Mouse (Mus musculus): ENCODE data around the gene B3gnt4. TPM values are rescaled to one million over a fixed set of nuclear protein-coding genes. Genes with fewer than 3 reads are reported as not detected.

Gene B3gnt4
- polyA plus RNA-seq (2015; fragmentation: Nextera tagmentation; extraction: Ambion mirVana) = 0.20 TPM in 1 of 2 replicates, not detected in the other

DNA sequence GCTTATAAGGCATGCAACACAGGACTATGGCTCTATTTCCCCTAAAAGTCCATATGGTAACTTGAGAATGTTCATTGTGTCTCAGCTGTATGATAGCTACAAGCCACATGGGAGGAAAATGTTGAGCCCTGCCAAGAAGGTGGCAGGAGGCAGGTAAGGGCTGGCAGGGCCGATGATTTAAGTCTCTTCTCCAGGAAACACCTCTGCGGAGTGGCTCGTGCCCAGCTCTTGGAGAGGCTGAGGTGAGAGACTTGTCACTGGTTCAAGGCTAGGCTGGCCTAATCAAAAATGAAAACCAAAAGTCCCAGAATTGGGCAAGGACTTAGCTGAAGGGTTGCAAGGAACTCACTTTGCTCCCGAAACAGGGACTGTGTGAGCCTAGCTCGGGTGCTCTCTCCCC, at the start of gene B3gnt4:
Gene B3gnt4 (plus strand): TSS at position 301 of the 400 bp plus-strand sequence.
- no peak for ATAC-seq
- no peaks in the 10 kb centered on the region; the same call in 1 of the 2 replicates for H3K36me3 ChIP-seq (ENCODE audit: control insufficient read depth, insufficient read depth)

DNA sequence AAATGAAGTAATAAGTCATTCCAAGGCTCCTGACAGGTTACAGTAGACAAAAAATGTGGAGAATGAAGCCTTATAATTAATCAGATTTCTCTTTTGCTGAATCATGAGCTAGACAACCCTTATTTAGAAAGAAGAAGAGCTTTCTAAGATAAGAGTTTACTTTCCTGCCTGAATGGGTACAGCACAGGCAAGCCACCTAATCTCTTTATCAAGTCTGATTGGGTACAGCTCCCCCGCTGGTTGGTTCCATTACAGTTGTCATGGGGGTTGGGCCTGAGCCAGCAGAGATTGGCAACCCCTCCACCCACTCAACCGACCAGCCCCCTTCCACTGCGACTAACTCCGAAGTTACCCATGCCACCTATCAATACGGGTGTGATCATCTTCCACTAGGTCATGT, 48.8 kb upstream of the B3gnt4 start:
- no peak for ATAC-seq
- WGBS = 46% methylated on average over 5 of the region's 5 CpGs
- H3K9me3 ChIP-seq (ENCODE audit: control insufficient read depth) = no peaks in the 10 kb centered on the region
- H3K9ac ChIP-seq (ENCODE audit: low read depth, low read length) = no peak overlapping the region
- no peaks in the 10 kb centered on the region for H3K4me1 ChIP-seq (replicated peaks; ENCODE audit: control insufficient read depth, insufficient read depth, low read length)
- H3K36me3 ChIP-seq (ENCODE audit: control insufficient read depth, insufficient read depth) = 0 out of 2 replicates have a peak, but pooled peaks cover 8% of the 10 kb centered on the region
- no peak for TF ChIP-seq CTCF (IDR thresholded peaks at IDR 0.05; ENCODE audit: low read depth)
- H3K27me3 ChIP-seq (replicated peaks; ENCODE audit: control insufficient read depth, insufficient read depth, low read length) = no peaks in the 10 kb centered on the region
- no peak overlapping the region for H3K4me3 ChIP-seq (ENCODE audit: low read depth, low read length)
- no peak overlapping the region for H3K4me2 ChIP-seq (replicated peaks; ENCODE audit: low read depth)
- no peak overlapping the region for H3K27ac ChIP-seq (ENCODE audit: low read depth, low read length)

More for the DNA sequence above, at the start of gene B3gnt4:
- Histone ChIP-seq H3K4me3 (ENCODE audit: low read depth, low read length) (no peak within 1 kb of the TSS), H3K9ac (ENCODE audit: low read depth, low read length) (no peak within 1 kb of the TSS), H3K27me3 (replicated peaks; ENCODE audit: control insufficient read depth, insufficient read depth, low read length) (peaks cover 19% of the 10 kb centered on the region; the same call in 1 of the 2 replicates), H3K4me1 (replicated peaks; ENCODE audit: control insufficient read depth, insufficient read depth, low read length) (0 out of 2 replicates have a peak, but pooled peaks cover 4% of the 10 kb centered on the region), H3K27ac (ENCODE audit: low read depth, low read length) (no peak within 1 kb of the TSS), H3K4me2 (replicated peaks; ENCODE audit: low read depth) (no peak within 1 kb of the TSS), H3K9me3 (ENCODE audit: control insufficient read depth) (no peaks in the 10 kb centered on the region)
- WGBS = 92% methylated on average over 5 of the region's 5 CpGs
- TF ChIP-seq CTCF (IDR thresholded peaks at IDR 0.05; ENCODE audit: low read depth) = no peak

DNA sequence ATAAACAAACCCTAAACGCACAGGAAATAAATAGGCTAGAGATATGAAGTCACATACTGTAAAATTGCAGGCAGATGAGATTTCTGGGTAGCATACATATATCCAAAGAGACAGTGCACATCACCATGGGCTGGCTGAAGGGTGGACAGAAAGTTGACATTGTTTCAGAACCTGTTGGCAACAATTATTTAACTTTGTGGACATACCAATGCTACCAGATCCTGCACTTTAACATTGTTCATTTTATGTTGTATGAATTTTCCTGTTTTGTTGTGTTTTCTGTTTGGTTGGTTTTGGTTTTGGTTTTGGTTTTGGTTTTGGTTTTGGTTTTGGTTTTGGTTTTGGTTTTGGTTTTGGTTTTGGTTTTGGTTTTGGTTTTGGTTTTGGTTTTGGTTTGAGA, 45.6 kb upstream of the B3gnt4 start:
- no peak overlapping the region for H3K4me2 ChIP-seq (replicated peaks; ENCODE audit: low read depth)
- H3K4me3 ChIP-seq (ENCODE audit: low read depth, low read length) = no peak overlapping the region
- no peaks in the 10 kb centered on the region for H3K4me1 ChIP-seq (replicated peaks; ENCODE audit: control insufficient read depth, insufficient read depth, low read length)
- no peaks in the 10 kb centered on the region for H3K36me3 ChIP-seq (ENCODE audit: control insufficient read depth, insufficient read depth)
- H3K9me3 ChIP-seq (ENCODE audit: control insufficient read depth) = no peaks in the 10 kb centered on the region
- WGBS = 94% methylated on average over 1 of the region's 1 CpGs
- H3K9ac ChIP-seq (ENCODE audit: low read depth, low read length) = no peak overlapping the region
- no peak overlapping the region for H3K27ac ChIP-seq (ENCODE audit: low read depth, low read length)
- ATAC-seq = no peak
- no peaks in the 10 kb centered on the region for H3K27me3 ChIP-seq (replicated peaks; ENCODE audit: control insufficient read depth, insufficient read depth, low read length)
- no peak for TF ChIP-seq CTCF (IDR thresholded peaks at IDR 0.05; ENCODE audit: low read depth)

GRCm38 (mm10) chr5:123470784-123471400, 39.4 kb upstream of the B3gnt4 start:
- 16% methylated on average over 10 of the region's 10 CpGs for WGBS
- H3K9ac ChIP-seq (ENCODE audit: low read depth, low read length) = no peak overlapping the region
- TF ChIP-seq CTCF (IDR thresholded peaks at IDR 0.05; ENCODE audit: low read depth) = no peak
- H3K4me1 ChIP-seq (replicated peaks; ENCODE audit: control insufficient read depth, insufficient read depth, low read length) = no peaks in the 10 kb centered on the region
- no peaks in the 10 kb centered on the region for H3K36me3 ChIP-seq (ENCODE audit: control insufficient read depth, insufficient read depth)
- H3K4me3 ChIP-seq (ENCODE audit: low read depth, low read length) = no peak overlapping the region
- H3K27me3 ChIP-seq (replicated peaks; ENCODE audit: control insufficient read depth, insufficient read depth, low read length) = no peaks in the 10 kb centered on the region
- no peak for ATAC-seq
- H3K9me3 ChIP-seq (ENCODE audit: control insufficient read depth) = no peaks in the 10 kb centered on the region
- H3K27ac ChIP-seq (ENCODE audit: low read depth, low read length) = no peak overlapping the region
- H3K4me2 ChIP-seq (replicated peaks; ENCODE audit: low read depth) = peak overlapping the region; percentile 49

DNA sequence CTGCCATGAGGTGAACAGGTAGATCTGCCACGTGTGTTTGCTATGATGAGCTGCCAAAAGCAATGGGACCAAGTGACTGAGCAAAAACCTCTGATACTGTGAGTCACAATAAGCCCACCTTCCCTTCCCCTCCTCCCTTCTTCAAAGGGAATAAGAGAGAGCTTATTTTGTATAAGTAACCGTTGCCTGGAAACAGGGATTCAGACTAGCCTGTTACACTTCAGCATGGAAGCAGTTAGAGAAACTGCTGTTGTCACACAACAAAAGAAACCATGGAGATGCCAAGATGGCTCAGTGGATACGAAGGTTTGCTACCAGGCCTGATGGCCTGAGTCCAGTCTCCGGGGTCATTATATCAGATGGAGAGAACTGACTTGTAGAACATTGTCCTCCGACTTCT, 36.4 kb upstream of the B3gnt4 start:
- no peak overlapping the region for H3K4me2 ChIP-seq (replicated peaks; ENCODE audit: low read depth)
- H3K9me3 ChIP-seq (ENCODE audit: control insufficient read depth) = no peaks in the 10 kb centered on the region
- H3K4me3 ChIP-seq (ENCODE audit: low read depth, low read length) = no peak overlapping the region
- TF ChIP-seq CTCF (IDR thresholded peaks at IDR 0.05; ENCODE audit: low read depth) = no peak
- H3K27me3 ChIP-seq (replicated peaks; ENCODE audit: control insufficient read depth, insufficient read depth, low read length) = no peaks in the 10 kb centered on the region
- WGBS = 80% methylated on average over 5 of the region's 5 CpGs
- H3K4me1 ChIP-seq (replicated peaks; ENCODE audit: control insufficient read depth, insufficient read depth, low read length) = no peaks in the 10 kb centered on the region
- H3K9ac ChIP-seq (ENCODE audit: low read depth, low read length) = no peak overlapping the region
- no peaks in the 10 kb centered on the region for H3K36me3 ChIP-seq (ENCODE audit: control insufficient read depth, insufficient read depth)
- H3K27ac ChIP-seq (ENCODE audit: low read depth, low read length) = no peak overlapping the region
- no peak for ATAC-seq

DNA sequence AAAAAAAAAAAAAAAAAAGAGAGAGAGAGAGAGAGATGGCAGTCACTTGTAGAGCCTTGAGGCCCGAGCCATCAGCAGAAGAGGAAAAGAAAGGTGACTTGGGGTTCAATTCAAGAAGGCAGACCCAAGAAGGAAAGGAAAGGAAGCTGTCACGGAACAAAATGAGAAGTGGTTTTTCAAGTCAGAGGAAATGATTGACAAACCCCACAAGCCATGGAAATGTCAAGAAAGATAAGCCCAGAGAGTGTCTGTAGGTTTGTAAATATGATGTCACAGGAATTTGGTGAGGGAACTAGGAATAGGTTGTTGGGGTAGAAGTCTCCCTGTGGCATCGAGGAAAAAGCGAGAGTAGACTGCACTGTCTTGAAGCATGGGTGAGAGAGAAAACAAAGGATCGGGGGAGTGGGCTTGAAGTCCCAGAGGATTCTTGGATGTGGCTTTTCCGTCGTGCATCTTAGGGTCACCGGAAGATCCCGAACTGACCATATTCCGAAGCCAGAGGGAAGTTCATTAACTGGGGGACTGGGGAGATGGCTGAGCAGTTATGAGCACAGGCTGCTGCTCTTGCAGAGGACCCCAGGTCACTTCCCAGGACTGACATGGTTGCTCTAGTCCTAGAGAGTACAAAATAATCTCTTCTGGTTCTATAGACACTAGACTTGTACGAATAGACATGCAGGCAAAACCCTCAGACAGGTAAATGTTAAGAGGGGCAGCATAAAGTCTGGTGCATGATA, 22.4 kb upstream of the B3gnt4 start:
- Histone ChIP-seq H3K4me3 (ENCODE audit: low read depth, low read length) (no peak overlapping the region), H3K27me3 (replicated peaks; ENCODE audit: control insufficient read depth, insufficient read depth, low read length) (no peaks in the 10 kb centered on the region), H3K36me3 (ENCODE audit: control insufficient read depth, insufficient read depth) (no peaks in the 10 kb centered on the region), H3K27ac (ENCODE audit: low read depth, low read length) (no peak overlapping the region), H3K4me2 (replicated peaks; ENCODE audit: low read depth) (no peak overlapping the region), H3K4me1 (replicated peaks; ENCODE audit: control insufficient read depth, insufficient read depth, low read length) (no peaks in the 10 kb centered on the region), H3K9ac (ENCODE audit: low read depth, low read length) (no peak overlapping the region), H3K9me3 (ENCODE audit: control insufficient read depth) (no peaks in the 10 kb centered on the region)
- no peak for ATAC-seq
- TF ChIP-seq CTCF (IDR thresholded peaks at IDR 0.05; ENCODE audit: low read depth) = no peak
- 75% methylated on average over 11 of the region's 11 CpGs for WGBS
